Mouse (Mus musculus) embryonic facial prominence, embryonic 11.5 days (tissue): ENCODE results near the gene Sema5b. TPM values are rescaled to one million over a fixed set of nuclear protein-coding genes. Genes with fewer than 3 reads are reported as not detected.

Source experiments
- ATAC-seq: fragments of 200-750 bp; cut with Nextera tagmentation; replicated peaks from 2 replicates; pipeline ENCODE4 v1.8.0; 2017; ENCODE audit warnings: low read depth; ENCODE audit not compliant: insufficient number of reproducible peaks, low FRiP score, low TSS enrichment
- DNase-seq: peaks from one replicate; pipeline ENCODE4 v3.0.0-alpha.2; 2015; ENCODE audit warnings: low spot score
- H3K27ac ChIP-seq: fragments of 300-500 bp; sonication (generic); replicated peaks from 2 replicates; pipeline ENCODE4 v1.5.1; 2014; ENCODE audit warnings: mild to moderate bottlenecking, low read depth, low read length, control low read depth
- H3K27me3 ChIP-seq: fragments of 300-500 bp; sonication (generic); 2 replicates; pipeline ENCODE4 v1.6.1; 2014; ENCODE audit warnings: mild to moderate bottlenecking, low read length, moderate library complexity, mixed read lengths; ENCODE audit not compliant: control insufficient read depth, insufficient read depth
- H3K36me3 ChIP-seq: fragments of 300-500 bp; sonication (generic); replicated peaks from 2 replicates; pipeline ENCODE4 v1.6.1; 2014; ENCODE audit warnings: low read depth, mild to moderate bottlenecking, low read length, moderate library complexity, mixed read lengths; ENCODE audit not compliant: control insufficient read depth, insufficient read depth
- H3K4me1 ChIP-seq: fragments of 300-500 bp; sonication (generic); 2 replicates; pipeline ENCODE4 v1.6.1; 2014; ENCODE audit warnings: low read length, mixed read lengths; ENCODE audit not compliant: control insufficient read depth, insufficient read depth
- H3K4me2 ChIP-seq: fragments of 300-500 bp; sonication (generic); 2 replicates; pipeline ENCODE4 v1.6.1; 2014; ENCODE audit warnings: low read depth, mild to moderate bottlenecking, control low read depth, low read length, moderate library complexity
- H3K4me3 ChIP-seq: fragments of 300-500 bp; sonication (generic); 2 replicates; pipeline ENCODE4 v1.5.1; 2014; ENCODE audit warnings: low read depth, low read length, control low read depth
- H3K9ac ChIP-seq: fragments of 300-500 bp; sonication (generic); replicated peaks from 2 replicates; pipeline ENCODE4 v1.6.1; 2014; ENCODE audit warnings: mild to moderate bottlenecking, control low read depth, low read length
- H3K9me3 ChIP-seq: fragments of 300-500 bp; sonication (generic); replicated peaks from 2 replicates; pipeline ENCODE4 v1.6.1; 2016; ENCODE audit warnings: mild to moderate bottlenecking, low read length, inconsistent platforms, mixed read lengths; ENCODE audit not compliant: control insufficient read depth
- WGBS: fragments of 180-500 bp; shearing (Covaris S2); extraction: QIAGEN DNeasy Blood & Tissue Kit; methylation state at CpG from one replicate; pipeline ENCODE4 v1.1.7; 2014; 5-methylcytosine and 5-hydroxymethylcytosine counted together
- polyA plus RNA-seq: library from polyadenylated mRNA; unstranded; fragments of >200 nt; fragmentation: Nextera tagmentation; extraction: Ambion mirVana; gene quantifications from 2 replicates; pipeline ENCODE4 v1.2.1, GENCODE M21; 2014

Sema5b gene
- polyA plus RNA-seq, 1 experiment from 2014 or later: 2.9 TPM

- WGBS: under 1% methylated on average over 23 of the region's 23 CpGs
- Histone ChIP-seq H3K27me3 (peaks cover 11% of the 10 kb centered on the region; the same call in 1 of the 2 replicates), H3K36me3 (no peaks in the 10 kb centered on the region), H3K4me1 (no peaks in the 10 kb centered on the region), H3K4me2 (peak overlapping the region; percentile 95), H3K4me3 (peak overlapping the region; percentile 65), H3K9ac (no peak overlapping the region), H3K27ac (no peak overlapping the region), H3K9me3 (no peaks in the 10 kb centered on the region)
- peak; percentile 85 for DNase-seq
- ATAC-seq: peak; percentile 24; the same call in 1 of the 2 replicates
These were observed 420 bp upstream of the Sema5b start for GRCm38 (mm10) chr16:35540333-35541116.

- WGBS: under 1% methylated on average over 38 of the region's 54 CpGs
- H3K4me1 ChIP-seq: no peaks in the 10 kb centered on the region
- H3K4me2 ChIP-seq: peak overlapping the region; percentile 95
- H3K9me3 ChIP-seq: no peaks in the 10 kb centered on the region
- ATAC-seq: peak; percentile 20
- H3K9ac ChIP-seq: peak overlapping the region; percentile 67
- no peak overlapping the region for H3K27ac ChIP-seq
- H3K36me3 ChIP-seq: no peaks in the 10 kb centered on the region
- DNase-seq: peak; percentile 48
- H3K4me3 ChIP-seq: peak overlapping the region; percentile 65
- peaks cover 11% of the 10 kb centered on the region; the same call in 1 of the 2 replicates for H3K27me3 ChIP-seq
These were observed 896 bp downstream of the Sema5b start for GRCm38 (mm10) chr16:35541661-35542420.

- DNase-seq (no peak), ATAC-seq (no peak)
- H3K27me3 ChIP-seq: peaks cover 11% of the 10 kb centered on the region; the same call in 1 of the 2 replicates
- H3K9me3 ChIP-seq: no peaks in the 10 kb centered on the region
- peak overlapping the region; percentile 95 for H3K4me2 ChIP-seq
- no peak overlapping the region for H3K27ac ChIP-seq
- H3K4me3 ChIP-seq: peak overlapping the region; percentile 65
- under 1% methylated on average over 27 of the region's 27 CpGs for WGBS
- peak overlapping the region; percentile 67 for H3K9ac ChIP-seq
- H3K36me3 ChIP-seq: no peaks in the 10 kb centered on the region
- no peaks in the 10 kb centered on the region for H3K4me1 ChIP-seq
These were observed 1.5 kb downstream of the Sema5b start for GRCm38 (mm10) chr16:35542421-35542780.

- Histone ChIP-seq H3K4me3 (no peak overlapping the region), H3K27ac (no peak overlapping the region), H3K9ac (no peak overlapping the region), H3K4me1 (no peaks in the 10 kb centered on the region), H3K27me3 (peaks cover 5% of the 10 kb centered on the region; the same call in 1 of the 2 replicates), H3K9me3 (no peaks in the 10 kb centered on the region), H3K36me3 (no peaks in the 10 kb centered on the region), H3K4me2 (no peak overlapping the region)
- 80% methylated on average over 4 of the region's 4 CpGs for WGBS
- DNase-seq (no peak), ATAC-seq (no peak)
These were observed 4.8 kb downstream of the Sema5b start for GRCm38 (mm10) chr16:35545723-35546122.

GRCm38 (mm10) chr16:35547966-35548365 is 7.0 kb downstream of the Sema5b start:
- DNase-seq: no peak
- H3K4me1 ChIP-seq: no peaks in the 10 kb centered on the region
- H3K36me3 ChIP-seq: no peaks in the 10 kb centered on the region

DNA sequence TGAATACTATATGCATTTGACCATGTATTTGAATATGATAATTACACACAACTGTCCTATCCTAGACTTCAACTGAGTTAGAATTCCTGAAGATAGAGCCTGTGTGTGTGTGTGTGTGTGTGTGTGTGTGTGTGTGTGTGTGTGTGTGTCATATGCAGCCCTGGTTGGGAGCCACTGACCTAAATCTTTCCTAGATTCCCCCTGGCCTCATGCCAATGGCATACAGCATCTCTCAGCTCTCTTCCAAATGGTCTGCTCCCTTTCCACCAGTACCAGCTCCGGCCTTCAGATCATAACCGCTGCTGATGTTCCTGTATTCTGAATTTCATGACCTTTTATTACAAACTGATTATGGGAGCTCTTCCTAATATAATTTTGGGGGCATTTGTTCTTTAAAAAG is 8.4 kb downstream of the Sema5b start:
- Histone ChIP-seq H3K4me1 (no peaks in the 10 kb centered on the region), H3K27me3 (no peaks in the 10 kb centered on the region), H3K9me3 (no peaks in the 10 kb centered on the region), H3K27ac (no peak overlapping the region), H3K4me3 (no peak overlapping the region), H3K9ac (no peak overlapping the region), H3K4me2 (no peak overlapping the region), H3K36me3 (no peaks in the 10 kb centered on the region)
- WGBS: 98% methylated on average over 2 of the region's 2 CpGs
- no peak for ATAC-seq
- no peak for DNase-seq

More at GRCm38 (mm10) chr16:35547966-35548365, 7.0 kb downstream of the Sema5b start:
- Histone ChIP-seq H3K4me2 (no peak overlapping the region), H3K9ac (no peak overlapping the region), H3K27me3 (no peaks in the 10 kb centered on the region), H3K4me3 (no peak overlapping the region), H3K27ac (no peak overlapping the region), H3K9me3 (no peaks in the 10 kb centered on the region)
- ATAC-seq: no peak

DNA sequence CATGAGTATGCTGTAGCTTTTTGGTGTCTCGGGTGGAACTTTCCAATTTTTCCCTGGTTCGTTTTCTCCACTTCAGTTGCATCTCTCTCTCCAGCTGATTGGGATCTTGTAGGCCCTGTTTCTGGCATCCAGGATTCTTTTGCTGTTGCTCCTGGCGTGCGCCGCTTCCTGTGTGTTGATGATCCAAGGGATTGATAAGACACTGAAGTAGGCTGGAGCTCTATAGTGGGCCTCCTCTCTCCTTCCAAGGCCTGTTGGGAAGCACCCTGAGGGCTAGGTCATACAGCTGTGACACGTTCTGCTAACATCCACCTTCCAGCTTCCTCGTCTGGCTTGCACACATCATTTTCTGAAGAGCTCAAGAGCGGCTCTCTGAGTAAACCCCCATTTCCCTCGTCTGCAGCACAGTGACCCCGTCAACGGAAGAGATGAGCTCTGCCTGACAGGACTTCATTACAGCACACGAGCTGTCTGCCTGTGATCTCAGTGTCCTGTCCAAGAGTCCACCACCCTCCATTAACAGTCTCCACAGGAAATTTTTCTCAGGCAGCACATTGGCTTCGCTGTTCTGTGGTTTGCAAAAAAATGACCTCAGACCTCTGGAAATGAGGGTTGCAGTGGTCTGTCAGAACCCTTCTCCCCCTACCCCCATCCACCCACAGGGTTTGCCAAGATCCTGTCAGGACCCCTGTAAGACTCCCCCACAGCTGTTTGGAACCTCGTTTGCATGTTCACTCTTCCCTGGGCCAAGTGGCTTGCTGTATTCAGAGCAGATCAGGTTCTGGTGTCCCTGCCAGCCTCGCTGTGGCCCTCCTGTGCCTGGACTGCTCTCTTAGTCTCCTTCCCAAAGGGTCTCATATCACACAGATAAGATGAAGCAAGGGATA is 14.9 kb downstream of the Sema5b start:
- ATAC-seq: no peak
- no peak for DNase-seq
- no peaks in the 10 kb centered on the region for H3K4me1 ChIP-seq
- H3K4me2 ChIP-seq: no peak overlapping the region
- H3K9ac ChIP-seq: no peak overlapping the region
- no peak overlapping the region for H3K4me3 ChIP-seq
- WGBS: 75% methylated on average over 15 of the region's 15 CpGs
- H3K9me3 ChIP-seq: no peaks in the 10 kb centered on the region
- no peak overlapping the region for H3K27ac ChIP-seq
- no peaks in the 10 kb centered on the region for H3K36me3 ChIP-seq
- H3K27me3 ChIP-seq: no peaks in the 10 kb centered on the region
